ENCODE assay signal across 8 mouse cellular contexts in the genomic region with DNA sequence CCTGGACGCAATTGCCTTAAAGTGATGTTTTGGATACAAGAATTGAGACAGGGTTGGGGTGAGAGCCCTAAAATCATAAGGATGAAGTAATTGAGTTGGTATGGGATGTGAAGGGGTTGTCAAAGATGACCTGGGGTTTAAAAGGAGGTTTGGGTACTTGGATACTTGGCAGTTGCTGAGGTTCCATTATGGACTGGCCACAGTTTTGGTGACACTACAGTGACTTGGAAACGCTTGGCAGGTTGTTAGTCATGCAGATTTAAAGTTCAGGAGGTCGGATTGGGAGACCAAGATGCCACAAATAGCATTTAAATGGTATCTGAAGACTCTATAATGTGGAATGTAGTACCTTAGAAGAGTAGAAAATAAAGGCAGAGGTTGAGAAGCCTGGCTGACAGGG. TPM values are rescaled to one million over a fixed set of nuclear protein-coding genes. Genes with fewer than 3 reads are reported as not detected.
DNase-seq lines count a peak whose midpoint lies in the region; ATAC-seq and TF ChIP-seq lines count a peak whose summit lies in the region.
"Had no signal": no experiment of that assay in that cellular context is flagged by ENCODE, and none has a peak within 500 bp of the region (broad histone marks: within the 10 kb centered on the region; RNA-seq: fewer than 3 reads in every experiment).

No protein-coding gene starts in this region.

- peaks cover 51% of the 10 kb centered on the region for H3K36me3 ChIP-seq in embryonic facial prominence, embryonic 14.5 days (ENCODE audit: control insufficient read depth, insufficient read depth, low read length)
- H3K36me3 ChIP-seq in intestine, embryonic 15.5 days: peaks cover 37% of the 10 kb centered on the region
- H3K36me3 ChIP-seq in neural tube, embryonic 13.5 days: peaks cover 54% of the 10 kb centered on the region

- H3K27me3 ChIP-seq in embryonic facial prominence, embryonic 14.5 days (replicated peaks; ENCODE audit: control insufficient read depth, insufficient read depth, low read length): no peaks in the 10 kb centered on the region
- no peaks in the 10 kb centered on the region for H3K27me3 ChIP-seq in intestine, embryonic 15.5 days (replicated peaks)
- no peaks in the 10 kb centered on the region for H3K27me3 ChIP-seq in neural tube, embryonic 13.5 days

- H3K4me1 ChIP-seq in embryonic facial prominence, embryonic 14.5 days (ENCODE audit: control insufficient read depth, insufficient read depth, low read length): peaks cover 21% of the 10 kb centered on the region
- peaks cover 16% of the 10 kb centered on the region; the same call in 1 of the 2 replicates for H3K4me1 ChIP-seq in intestine, embryonic 15.5 days (replicated peaks)
- H3K4me1 ChIP-seq in neural tube, embryonic 13.5 days (replicated peaks): peaks cover 35% of the 10 kb centered on the region

- intact Hi-C loops in left cerebral cortex, adult 2 months (cut with DNase I): loop anchor here (5.0 to 10.0 kb wide), 2 partner anchors 95 to 333 kb away; partner anchors contain the start of genes Arfip2, Cnga4, Fam160a2 and Gm45799
- intact Hi-C loops in left cerebral cortex, postnatal 14 days (cut with DNase I): loop anchor here (2.0 to 10.0 kb wide), 3 partner anchors 73 to 183 kb away; partner anchors contain the start of genes Arfip2, Gm45799, Mrpl17 and Smpd1

- no peak overlapping the region; the same call in 1 of the 2 replicates for H3K27ac ChIP-seq in left cerebral cortex, adult 2 months
- peak overlapping the region; percentile 89; the same call in 1 of the 2 replicates for H3K27ac ChIP-seq in embryonic facial prominence, embryonic 14.5 days (replicated peaks; ENCODE audit: low read depth, low read length)
- H3K27ac ChIP-seq in intestine, embryonic 15.5 days: peak overlapping the region; percentile 95
- H3K27ac ChIP-seq in neural tube, embryonic 13.5 days (replicated peaks): no peak overlapping the region

- WGBS in embryonic facial prominence, embryonic 14.5 days: 23% methylated on average over 3 of the region's 3 CpGs
- 31% methylated on average over 3 of the region's 3 CpGs for WGBS in intestine, embryonic 15.5 days
- WGBS in neural tube, embryonic 13.5 days: 35% methylated on average over 3 of the region's 3 CpGs

- peak overlapping the region; percentile 99 for H3K4me3 ChIP-seq in left cerebral cortex, adult 2 months
- H3K4me3 ChIP-seq in embryonic facial prominence, embryonic 14.5 days (ENCODE audit: low read depth, low read length): peak overlapping the region; percentile 84
- H3K4me3 ChIP-seq in intestine, embryonic 15.5 days (replicated peaks): peak overlapping the region; percentile 90
- H3K4me3 ChIP-seq in neural tube, embryonic 13.5 days: peak overlapping the region; percentile 67

- no peaks in the 10 kb centered on the region for H3K9me3 ChIP-seq in embryonic facial prominence, embryonic 14.5 days (ENCODE audit: control insufficient read depth, low read length)
- no peaks in the 10 kb centered on the region for H3K9me3 ChIP-seq in intestine, embryonic 15.5 days
- no peaks in the 10 kb centered on the region for H3K9me3 ChIP-seq in neural tube, embryonic 13.5 days

- peak overlapping the region; percentile 89 for H3K9ac ChIP-seq in embryonic facial prominence, embryonic 14.5 days (ENCODE audit: low read depth, low read length)
- H3K9ac ChIP-seq in intestine, embryonic 15.5 days: peak overlapping the region; percentile 76
- H3K9ac ChIP-seq in neural tube, embryonic 13.5 days: peak overlapping the region; percentile 91

- TF ChIP-seq CTCF in left cerebral cortex, adult 2 months (IDR thresholded peaks at IDR 0.05): no peak

- ATAC-seq in embryonic facial prominence, embryonic 14.5 days (ENCODE audit: low read depth): no peak
- ATAC-seq in intestine, embryonic 15.5 days: no peak
- no peak for ATAC-seq in neural tube, embryonic 13.5 days (ENCODE audit: low read depth)
- no peak for ATAC-seq in CD4-positive, CD25-positive, alpha-beta regulatory T cell, adult 4 months

- no peak for DNase-seq in left cerebral cortex, adult 2 months (ENCODE audit: extremely low spot score in 1 of 2, low spot score in 2 of 2)
- no peak for DNase-seq in left cerebral cortex, postnatal 14 days (ENCODE audit: low spot score in 2 of 2)
- DNase-seq in embryonic facial prominence, embryonic 14.5 days (ENCODE audit: low spot score): no peak
- DNase-seq in c-Kit-positive CD71-positive TER-119-positive erythroid progenitor cells, embryonic 14.5 days (ENCODE audit: low spot score): no peak
- DNase-seq: layer of hippocampus, adult 9-11 months had no signal

- H3K4me2 ChIP-seq in embryonic facial prominence, embryonic 14.5 days (ENCODE audit: low read depth, low read length): peak overlapping the region; percentile 73
- peak overlapping the region; percentile 73 for H3K4me2 ChIP-seq in intestine, embryonic 15.5 days (replicated peaks)
- peak overlapping the region; percentile 71 for H3K4me2 ChIP-seq in neural tube, embryonic 13.5 days

RNA-seq across cellular contexts. Expression of gene Rrp8, which starts 0.5 kb away (rescaled TPM):
- total RNA-seq in left cerebral cortex, adult 2 months (2021): 10 to 100 TPM; 12.3 to 13.5 TPM
- total RNA-seq in left cerebral cortex, postnatal 14 days (2021): 10 to 100 TPM; 10.1 to 15.2 TPM
- 30.9 and 31.2 TPM in 2 replicates for polyA plus RNA-seq in embryonic facial prominence, embryonic 14.5 days (2014; fragmentation: Nextera tagmentation; extraction: Ambion mirVana)
- 32.4 and 34.4 TPM in 2 replicates for polyA plus RNA-seq in intestine, embryonic 15.5 days (2015; fragmentation: Nextera tagmentation; extraction: Ambion mirVana)
- polyA plus RNA-seq in neural tube, embryonic 13.5 days (2015; fragmentation: Nextera tagmentation; extraction: Ambion mirVana): 26.0 and 26.3 TPM in 2 replicates
- 10 to 100 TPM; 19.1 to 24.8 TPM for polyA plus RNA-seq in CD4-positive, CD25-positive, alpha-beta regulatory T cell, adult 4 months (2017; shearing (Covaris generic))

RNA-seq across cellular contexts. Expression of gene Ilk, which starts 1.3 kb away (rescaled TPM):
- 10 to 100 TPM; 67.4 to 73.5 TPM for total RNA-seq in left cerebral cortex, adult 2 months (2021)
- 10 to 100 TPM; 94.1 to 97.2 TPM for total RNA-seq in left cerebral cortex, postnatal 14 days (2021)
- polyA plus RNA-seq in embryonic facial prominence, embryonic 14.5 days (2014; fragmentation: Nextera tagmentation; extraction: Ambion mirVana): 418 and 440 TPM in 2 replicates
- 313 and 320 TPM in 2 replicates for polyA plus RNA-seq in intestine, embryonic 15.5 days (2015; fragmentation: Nextera tagmentation; extraction: Ambion mirVana)
- polyA plus RNA-seq in neural tube, embryonic 13.5 days (2015; fragmentation: Nextera tagmentation; extraction: Ambion mirVana): 215 and 225 TPM in 2 replicates
- polyA plus RNA-seq in CD4-positive, CD25-positive, alpha-beta regulatory T cell, adult 4 months (2017; shearing (Covaris generic)): 100 to 1,000 TPM; 138 to 196 TPM

RNA-seq across cellular contexts. Expression of gene Taf10, which starts 6.5 kb away (rescaled TPM):
- 100 to 1,000 TPM; 110 to 111 TPM for total RNA-seq in left cerebral cortex, adult 2 months (2021)
- total RNA-seq in left cerebral cortex, postnatal 14 days (2021): 100 to 1,000 TPM; 129 to 151 TPM
- polyA plus RNA-seq in embryonic facial prominence, embryonic 14.5 days (2014; fragmentation: Nextera tagmentation; extraction: Ambion mirVana): 163 and 166 TPM in 2 replicates
- polyA plus RNA-seq in intestine, embryonic 15.5 days (2015; fragmentation: Nextera tagmentation; extraction: Ambion mirVana): 134 and 140 TPM in 2 replicates
- 121 TPM in 2 replicates for polyA plus RNA-seq in neural tube, embryonic 13.5 days (2015; fragmentation: Nextera tagmentation; extraction: Ambion mirVana)
- polyA plus RNA-seq in CD4-positive, CD25-positive, alpha-beta regulatory T cell, adult 4 months (2017; shearing (Covaris generic)): 10 to 100 TPM in 1 of 2 experiments, 1 to 10 TPM in 1; 8.0 to 18.7 TPM

RNA-seq across cellular contexts. Expression of gene Tpp1, which starts 14.4 kb away (rescaled TPM):
- 10 to 100 TPM; 68.2 to 68.4 TPM for total RNA-seq in left cerebral cortex, adult 2 months (2021)
- 10 to 100 TPM; 43.8 to 46.5 TPM for total RNA-seq in left cerebral cortex, postnatal 14 days (2021)
- polyA plus RNA-seq in embryonic facial prominence, embryonic 14.5 days (2014; fragmentation: Nextera tagmentation; extraction: Ambion mirVana): 79.6 and 80.6 TPM in 2 replicates
- 109 TPM in 2 replicates for polyA plus RNA-seq in intestine, embryonic 15.5 days (2015; fragmentation: Nextera tagmentation; extraction: Ambion mirVana)
- 48.4 and 49.2 TPM in 2 replicates for polyA plus RNA-seq in neural tube, embryonic 13.5 days (2015; fragmentation: Nextera tagmentation; extraction: Ambion mirVana)
- 100 to 1,000 TPM; 131 to 172 TPM for polyA plus RNA-seq in CD4-positive, CD25-positive, alpha-beta regulatory T cell, adult 4 months (2017; shearing (Covaris generic))

RNA-seq across cellular contexts. Expression of gene Dchs1, which starts 49.8 kb away (rescaled TPM):
- 10 to 100 TPM; 10.1 to 10.9 TPM for total RNA-seq in left cerebral cortex, adult 2 months (2021)
- total RNA-seq in left cerebral cortex, postnatal 14 days (2021): 10 to 100 TPM; 16.4 to 18.7 TPM
- 21.2 and 24.1 TPM in 2 replicates for polyA plus RNA-seq in embryonic facial prominence, embryonic 14.5 days (2014; fragmentation: Nextera tagmentation; extraction: Ambion mirVana)
- polyA plus RNA-seq in intestine, embryonic 15.5 days (2015; fragmentation: Nextera tagmentation; extraction: Ambion mirVana): 8.2 and 8.3 TPM in 2 replicates
- 13.5 and 14.7 TPM in 2 replicates for polyA plus RNA-seq in neural tube, embryonic 13.5 days (2015; fragmentation: Nextera tagmentation; extraction: Ambion mirVana)
- polyA plus RNA-seq in CD4-positive, CD25-positive, alpha-beta regulatory T cell, adult 4 months (2017; shearing (Covaris generic)): not detected

Comparison
In these comparisons a context has a peak if more than half of its experiments do, and no peak if none do; other contexts are left out.
1. H3K27ac ChIP-seq: peak in embryonic facial prominence, embryonic 14.5 days (single experiment) and intestine, embryonic 15.5 days (single experiment); none in left cerebral cortex, adult 2 months (single experiment) and neural tube, embryonic 13.5 days (single experiment).
2. Peak in every context shown above with its lines, with median percentiles within 50 percentile points of each other: H3K4me3 ChIP-seq, H3K4me2 ChIP-seq and H3K9ac ChIP-seq.